Mouse (Mus musculus) testis, adult 2 months (tissue): Measurements from ENCODE around the gene Emc8.

Source experiments
- CTCF ChIP-seq: fragments of 200-500 bp; IDR thresholded peaks from 2 replicates; pipeline ENCODE4 v1.5.1; 2012; ENCODE audit warnings: low read depth, mild to moderate bottlenecking, inconsistent platforms, low read length, moderate library complexity; ENCODE audit not compliant: control insufficient read depth, insufficient read depth, insufficient replicate concordance
- POLR2A ChIP-seq: fragments of 200-500 bp; IDR thresholded peaks from 2 replicates; pipeline ENCODE4 v1.6.1; 2012; ENCODE audit warnings: low read depth, mild to moderate bottlenecking, inconsistent platforms, low read length, moderate library complexity; ENCODE audit not compliant: control insufficient read depth

- no peak for TF ChIP-seq CTCF
- TF ChIP-seq POLR2A: no peak
Observed at GRCm38 (mm10) chr8:120607460-120607859, 60.9 kb downstream of the Emc8 start.
